Mouse (Mus musculus) MEL (cell line): ENCODE measurements around the gene Homer2. TPM values are rescaled to one million over a fixed set of nuclear protein-coding genes. Genes with fewer than 3 reads are reported as not detected.

Source experiments
- DNase-seq: peaks from one replicate; pipeline ENCODE4 v3.0.0; 2011; ENCODE audit warnings: low read depth, low spot score
- H3K27ac ChIP-seq: 2 replicates; pipeline ENCODE4 v1.5.1; 2012; ENCODE audit warnings: low read depth, mild to moderate bottlenecking, control low read depth, low read length, moderate library complexity; ENCODE audit not compliant: control insufficient read depth
- H3K27me3 ChIP-seq, 2 experiments: fragments of 150-350 bp in 1 of 2; sonication (generic) in 1 of 2; 2 replicates each; pipeline ENCODE4 v1.6.1; 2012; ENCODE audit warnings: low read length in 2 of 2, mild to moderate bottlenecking in 2 of 2, improper control_type of control experiment in 1 of 2, moderate library complexity in 1 of 2; ENCODE audit not compliant: insufficient read depth in 2 of 2, control insufficient read depth in 1 of 2
- H3K36me3 ChIP-seq, 2 experiments: 2 replicates each; pipeline ENCODE4 v1.6.1; 2012 to 2014; ENCODE audit warnings: low read length in 2 of 2, improper control_type of control experiment in 1 of 2, inconsistent platforms in 1 of 2, mild to moderate bottlenecking in 1 of 2; ENCODE audit not compliant: insufficient read depth in 2 of 2, control insufficient read depth in 1 of 2
- H3K4me1 ChIP-seq, 2 experiments: fragments of 150-350 bp in 1 of 2; sonication (generic) in 1 of 2; 2 replicates each; pipeline ENCODE4 v1.6.1; 2012; ENCODE audit warnings: low read length in 2 of 2, improper control_type of control experiment in 1 of 2, mild to moderate bottlenecking in 1 of 2; ENCODE audit not compliant: insufficient read depth in 2 of 2, control insufficient read depth in 1 of 2
- H3K4me3 ChIP-seq, 2 experiments: fragments of 150-350 bp in 1 of 2; sonication (generic) in 1 of 2; 2 replicates each; pipeline ENCODE4 v1.5.1; 2012; ENCODE audit warnings: low read depth in 2 of 2, low read length in 2 of 2, mild to moderate bottlenecking in 2 of 2, moderate library complexity in 2 of 2, control low read depth in 1 of 2, improper control_type of control experiment in 1 of 2; ENCODE audit not compliant: control insufficient read depth in 1 of 2, insufficient read depth in 1 of 2
- H3K79me2 ChIP-seq: 2 replicates; pipeline ENCODE4 v1.6.1; 2012; ENCODE audit warnings: mild to moderate bottlenecking, low read length, moderate library complexity; ENCODE audit not compliant: control insufficient read depth, poor library complexity, insufficient read depth
- H3K9ac ChIP-seq: 2 replicates; pipeline ENCODE4 v1.6.1; 2012; ENCODE audit warnings: low read depth, mild to moderate bottlenecking, control low read depth, low read length, moderate library complexity; ENCODE audit not compliant: control insufficient read depth, poor library complexity, severe bottlenecking
- H3K9me3 ChIP-seq: fragments of 150-350 bp; sonication (generic); replicated peaks from 2 replicates; pipeline ENCODE4 v1.6.1; 2012; ENCODE audit warnings: mild to moderate bottlenecking, low read length, improper control_type of control experiment, moderate library complexity; ENCODE audit not compliant: insufficient read depth
- CHD2 ChIP-seq: IDR thresholded peaks from 2 replicates; pipeline ENCODE4 v1.6.1; 2011; ENCODE audit warnings: low read length, improper control_type of control experiment
- ELF1 ChIP-seq: IDR thresholded peaks from 2 replicates; pipeline ENCODE4 v1.6.1; 2014; ENCODE audit warnings: low read depth, mild to moderate bottlenecking, inconsistent platforms, low read length, improper control_type of control experiment, moderate library complexity
- GABPA ChIP-seq: IDR thresholded peaks from 2 replicates; pipeline ENCODE4 v1.6.1; 2012; ENCODE audit warnings: low read depth, mild to moderate bottlenecking, inconsistent platforms, low read length, improper control_type of control experiment, moderate library complexity
- MAX ChIP-seq: IDR thresholded peaks from 2 replicates; pipeline ENCODE4 v1.6.1; 2011; ENCODE audit warnings: low read length, improper control_type of control experiment
- MYB ChIP-seq: IDR thresholded peaks from 2 replicates; pipeline ENCODE4 v1.6.1; 2011; ENCODE audit warnings: mild to moderate bottlenecking, low read depth, low read length, improper control_type of control experiment
- NELFE ChIP-seq: IDR thresholded peaks from 2 replicates; pipeline ENCODE4 v1.6.1; 2011; ENCODE audit warnings: low read depth, low read length, improper control_type of control experiment
- NRF1 ChIP-seq: IDR thresholded peaks from 2 replicates; pipeline ENCODE4 v1.6.1; 2014; ENCODE audit warnings: low read depth, mild to moderate bottlenecking, inconsistent platforms, low read length, improper control_type of control experiment, moderate library complexity; ENCODE audit not compliant: poor library complexity, insufficient read depth, severe bottlenecking
- POLR2A ChIP-seq, 2 experiments: IDR thresholded peaks; 2 replicates each; pipeline ENCODE4 v1.6.1; 2011 to 2012; ENCODE audit warnings: low read length in 2 of 2, mild to moderate bottlenecking in 2 of 2, control low read depth in 1 of 2, improper control_type of control experiment in 1 of 2, low read depth in 1 of 2, moderate library complexity in 1 of 2; ENCODE audit not compliant: control insufficient read depth in 1 of 2, insufficient read depth in 1 of 2, poor library complexity in 1 of 2
- TAL1 ChIP-seq: IDR thresholded peaks from 2 replicates; pipeline ENCODE4 v1.6.1; 2012; ENCODE audit warnings: mild to moderate bottlenecking, inconsistent platforms, low read length, moderate library complexity, mixed read lengths
- TBP ChIP-seq: IDR thresholded peaks from 2 replicates; pipeline ENCODE4 v1.8.0; 2011; ENCODE audit warnings: low read depth, low read length, improper control_type of control experiment
- polyA plus RNA-seq, 2 experiments: library from polyadenylated mRNA; stranded (reverse) in 1 of 2; unstranded in 1 of 2; fragments of >175 nt in 1 of 2; fragments of >200 nt in 1 of 2; gene quantifications; 2 replicates each; pipeline versions ENCODE4 v1.2.1 to v1.2.4; 2012; ENCODE audit warnings: low replicate concordance in 2 of 2, low read depth in 1 of 2; ENCODE audit not compliant: insufficient read length in 2 of 2, insufficient read depth in 1 of 2, missing spikeins in 1 of 2
- total RNA-seq: library from RNA; depleted of rRNA; stranded (reverse); fragments of 300-350 nt; gene quantifications from 2 replicates; pipeline ENCODE4 v1.2.3, GENCODE M21; 2012

Gene Homer2
- total and polyA plus RNA-seq, 3 experiments = 18.4 to 39.0 TPM; not detected in 1

DNA sequence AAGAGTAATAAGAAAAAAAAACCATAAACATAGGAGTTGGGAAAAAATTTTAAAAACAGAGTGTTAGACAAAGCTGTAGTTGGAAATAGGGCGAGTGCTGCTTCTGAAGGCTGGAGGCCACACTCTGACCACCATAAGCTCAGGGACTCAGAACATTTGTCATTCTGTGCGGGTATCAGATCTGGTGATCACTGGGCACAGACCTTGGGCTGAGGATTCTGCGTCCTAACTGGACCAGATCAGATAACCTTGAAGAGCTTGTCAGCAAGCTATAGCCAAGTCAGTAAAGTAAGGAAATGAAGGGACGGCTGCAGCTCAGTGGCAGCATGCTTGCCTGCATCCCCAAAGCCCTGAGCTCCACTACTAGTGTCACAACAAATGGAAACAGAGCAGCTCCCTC is 2.8 kb upstream of the Homer2 start:
- no peak overlapping the region for H3K27ac ChIP-seq
- no peak overlapping the region for H3K9ac ChIP-seq
- H3K9me3 ChIP-seq = no peaks in the 10 kb centered on the region
- peaks cover 0 to 10% of the 10 kb centered on the region in 2 experiments; a peak in 2 of 4 replicates for H3K4me1 ChIP-seq
- peaks cover 0 to 5% of the 10 kb centered on the region in 2 experiments; a peak in 2 of 4 replicates for H3K36me3 ChIP-seq
- H3K4me3 ChIP-seq = no peak overlapping the region
- no peak for DNase-seq
- TF ChIP-seq TAL1 = no peak
- no peak for TF ChIP-seq ELF1
- no peak for TF ChIP-seq TBP
- TF ChIP-seq NRF1 = no peak
- no peak for TF ChIP-seq MAX
- TF ChIP-seq MYB = no peak
- TF ChIP-seq GABPA = no peak
- H3K79me2 ChIP-seq = peaks cover 14% of the 10 kb centered on the region; the same call in 1 of the 2 replicates
- H3K27me3 ChIP-seq = no peaks in the 10 kb centered on the region

- no peak overlapping the region for H3K27ac ChIP-seq
- TF ChIP-seq TBP (no peak), GABPA (no peak)
- TF ChIP-seq, all 39 proteins: peak for 0
- no peak for DNase-seq
- Histone ChIP-seq H3K4me3 (no peak overlapping the region), H3K36me3 (peaks cover 0 to 8% of the 10 kb centered on the region in 2 experiments; a peak in 2 of 4 replicates), H3K9me3 (no peaks in the 10 kb centered on the region), H3K9ac (no peak overlapping the region), H3K4me1 (peaks cover 0 to 10% of the 10 kb centered on the region in 2 experiments; a peak in 2 of 4 replicates), H3K27me3 (no peaks in the 10 kb centered on the region), H3K79me2 (peaks cover 14% of the 10 kb centered on the region; the same call in 1 of the 2 replicates)
Measured at GRCm38 (mm10) chr7:81708165-81708564, 838 bp upstream of the Homer2 start.

GRCm38 (mm10) chr7:81706416-81707391 is 623 bp downstream of the Homer2 start:
- Histone ChIP-seq H3K4me1 (peaks cover 0 to 10% of the 10 kb centered on the region in 2 experiments; a peak in 2 of 4 replicates), H3K79me2 (peaks cover 14% of the 10 kb centered on the region; the same call in 1 of the 2 replicates), H3K4me3 (peak overlapping the region; percentile 81 to 92), H3K9me3 (no peaks in the 10 kb centered on the region), H3K9ac (peak overlapping the region; percentile 78), H3K36me3 (peaks cover 0 to 7% of the 10 kb centered on the region in 2 experiments; a peak in 2 of 4 replicates), H3K27ac (peak overlapping the region; percentile 61), H3K27me3 (no peaks in the 10 kb centered on the region)
- no peak for DNase-seq
- TF ChIP-seq TBP = no peak
- TF ChIP-seq CHD2 = no peak
- peak; percentile 24; the same call in 1 of the 2 replicates for TF ChIP-seq NELFE
- no peak for TF ChIP-seq ELF1
- no peak for TF ChIP-seq POLR2A (IDR thresholded peaks at IDR 0.05; ENCODE audit: control insufficient read depth in 1 of 2, insufficient read depth in 1 of 2, low read depth in 1 of 2, low read length in 2 of 2, poor library complexity in 1 of 2)
